ENCODE assay signal across 29 mouse cellular contexts in the genomic region with DNA sequence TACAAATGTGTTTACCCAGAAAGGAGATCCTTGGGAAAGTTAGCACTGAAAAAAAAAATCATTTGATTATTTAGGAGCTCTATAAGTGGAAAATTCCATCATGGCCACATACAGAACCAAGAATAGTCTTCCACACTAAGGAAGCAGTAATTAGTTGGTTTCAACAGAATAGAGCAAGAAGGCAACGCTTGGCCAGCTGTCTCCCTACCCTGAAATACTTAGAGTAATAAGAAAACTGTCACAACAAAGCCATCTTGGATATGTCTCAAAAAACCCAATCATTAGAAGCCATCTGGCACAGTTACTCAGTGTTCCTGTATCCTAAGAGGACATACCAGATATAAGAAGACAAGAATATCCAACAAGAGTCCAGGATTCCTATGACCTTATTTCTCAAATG.
DNase-seq lines count a peak whose midpoint lies in the region; ATAC-seq lines count a peak whose summit lies in the region.
"Had no signal": no experiment of that assay in that cellular context is flagged by ENCODE, and none has a peak within 500 bp of the region (broad histone marks: within the 10 kb centered on the region; RNA-seq: fewer than 3 reads in every experiment).

No protein-coding gene starts in this region.

- intact Hi-C loops in left cerebral cortex, postnatal 4 days (cut with DNase I), result no loop called here

- ATAC-seq in frontal cortex, adult (ENCODE audit: low TSS enrichment), result peak; percentile 60
- ATAC-seq in hindbrain, embryonic 12.5 days (ENCODE audit: low FRiP score), result no peak
- ATAC-seq: midbrain, embryonic 15.5 days had no signal

- WGBS in hindbrain, embryonic 12.5 days, result 89% methylated on average over 1 of the region's 1 CpGs

- no peaks in the 10 kb centered on the region for H3K9me3 ChIP-seq in hindbrain, embryonic 12.5 days (replicated peaks)
- H3K9me3 ChIP-seq: embryonic facial prominence, embryonic 13.5 days; heart, embryonic 13.5 days; hindbrain, embryonic 15.5 days; limb, embryonic 12.5 days; liver, embryonic 15.5 days; midbrain, embryonic 10.5 days; midbrain, embryonic 15.5 days; neural tube, embryonic 15.5 days; stomach, embryonic 15.5 days had no signal

- H3K36me3 ChIP-seq in hindbrain, embryonic 12.5 days, result no peaks in the 10 kb centered on the region
- H3K36me3 ChIP-seq: embryonic facial prominence, embryonic 13.5 days; heart, embryonic 13.5 days; hindbrain, embryonic 15.5 days; limb, embryonic 12.5 days; liver, embryonic 15.5 days; midbrain, embryonic 10.5 days; midbrain, embryonic 15.5 days; neural tube, embryonic 15.5 days; stomach, embryonic 15.5 days had no signal

- no peak overlapping the region for H3K4me2 ChIP-seq in hindbrain, embryonic 12.5 days (replicated peaks)
- H3K4me2 ChIP-seq: embryonic facial prominence, embryonic 13.5 days; heart, embryonic 13.5 days; hindbrain, embryonic 15.5 days; limb, embryonic 12.5 days; liver, embryonic 15.5 days; lung, embryonic 14.5 days; midbrain, embryonic 15.5 days; neural tube, embryonic 15.5 days; stomach, embryonic 15.5 days had no signal

- H3K27me3 ChIP-seq in hindbrain, embryonic 12.5 days, result no peaks in the 10 kb centered on the region
- H3K27me3 ChIP-seq: embryonic facial prominence, embryonic 13.5 days; heart, embryonic 13.5 days; hindbrain, embryonic 15.5 days; limb, embryonic 12.5 days; liver, embryonic 15.5 days; midbrain, embryonic 15.5 days; neural tube, embryonic 15.5 days; stomach, embryonic 15.5 days had no signal

- no peak overlapping the region for H3K4me3 ChIP-seq in hindbrain, embryonic 12.5 days
- H3K4me3 ChIP-seq: embryonic facial prominence, embryonic 13.5 days; heart, embryonic 13.5 days; hindbrain, embryonic 15.5 days; left cerebral cortex, adult 2 months; limb, embryonic 12.5 days; liver, embryonic 15.5 days; midbrain, embryonic 10.5 days; midbrain, embryonic 15.5 days; neural tube, embryonic 15.5 days; stomach, embryonic 15.5 days had no signal

- H3K9ac ChIP-seq in hindbrain, embryonic 12.5 days, result no peak overlapping the region
- H3K9ac ChIP-seq: embryonic facial prominence, embryonic 13.5 days; heart, embryonic 13.5 days; hindbrain, embryonic 15.5 days; limb, embryonic 12.5 days; liver, embryonic 15.5 days; lung, embryonic 14.5 days; midbrain, embryonic 15.5 days; neural tube, embryonic 15.5 days; stomach, embryonic 15.5 days had no signal

- no peaks in the 10 kb centered on the region for H3K4me1 ChIP-seq in hindbrain, embryonic 12.5 days
- H3K4me1 ChIP-seq: embryonic facial prominence, embryonic 13.5 days; heart, embryonic 13.5 days; hindbrain, embryonic 15.5 days; limb, embryonic 12.5 days; liver, embryonic 15.5 days; midbrain, embryonic 10.5 days; midbrain, embryonic 15.5 days; neural tube, embryonic 15.5 days; stomach, embryonic 15.5 days had no signal

- no peak overlapping the region for H3K27ac ChIP-seq in hindbrain, embryonic 12.5 days
- H3K27ac ChIP-seq: embryonic facial prominence, embryonic 13.5 days; heart, embryonic 13.5 days; hindbrain, embryonic 15.5 days; left cerebral cortex, adult 2 months; limb, embryonic 12.5 days; liver, embryonic 15.5 days; midbrain, embryonic 10.5 days; midbrain, embryonic 15.5 days; neural tube, embryonic 15.5 days; stomach, embryonic 15.5 days had no signal

- no peak for DNase-seq in frontal cortex, postnatal 25 days (ENCODE audit: low spot score in 2 of 2)
- DNase-seq in left cerebral cortex, adult 11 months (ENCODE audit: low spot score), result peak; percentile 18
- no peak for DNase-seq in left cerebral cortex, postnatal 4 days
- peak; percentile 12 for DNase-seq in MN1 (ENCODE audit: low spot score)
- DNase-seq in layer of hippocampus, adult 8-10 months (ENCODE audit: low spot score in 2 of 2), result peak; percentile 4 to 10
- DNase-seq in urinary bladder, postnatal 10 days (ENCODE audit: low spot score), result no peak
- DNase-seq: adrenal gland, postnatal 14 days; cerebellum, adult 18-20 months; cerebellum, postnatal 10 days; gastrocnemius, postnatal 10 days; heart, postnatal 10 days; kidney, adult 18-20 months; kidney, postnatal 36 days; lung, embryonic 14.5 days; lung, postnatal 14 days; retina, postnatal 1 day; thymus, postnatal 14 days had no signal

Comparison
In these comparisons a context has a peak if more than half of its experiments do, and no peak if none do; other contexts are left out.
1. DNase-seq: peak in left cerebral cortex, adult 11 months (single experiment), MN1 (single experiment) and layer of hippocampus, adult 8-10 months (2 of 2); none in frontal cortex, postnatal 25 days (0 of 2), left cerebral cortex, postnatal 4 days (single experiment) and urinary bladder, postnatal 10 days (single experiment).